Mouse (Mus musculus) cerebellum, adult 2 months (tissue): ENCODE data around the gene Clec2l. TPM values are rescaled to one million over a fixed set of nuclear protein-coding genes. Genes with fewer than 3 reads are reported as not detected.

Source experiments
- DNase-seq, 2 experiments: peaks; one replicate each; pipeline ENCODE4 v3.0.0; 2021
- H3K27ac ChIP-seq: fragments of 200-500 bp; 2 replicates; pipeline ENCODE4 v1.5.1; 2012; ENCODE audit warnings: low read length, control low read depth, inconsistent platforms; ENCODE audit not compliant: insufficient read depth
- H3K27me3 ChIP-seq: fragments of 200-500 bp; 2 replicates; pipeline ENCODE4 v1.6.1; 2012; ENCODE audit warnings: inconsistent platforms, mild to moderate bottlenecking, low read length, moderate library complexity; ENCODE audit not compliant: control insufficient read depth, insufficient read depth
- H3K4me1 ChIP-seq: fragments of 200-500 bp; 2 replicates; pipeline ENCODE4 v1.6.1; 2011; ENCODE audit warnings: low read length; ENCODE audit not compliant: control insufficient read depth, insufficient read depth
- H3K4me3 ChIP-seq: fragments of 200-500 bp; replicated peaks from 2 replicates; pipeline ENCODE3; 2011; ENCODE audit warnings: mild to moderate bottlenecking, low read depth, low read length, control low read depth; ENCODE audit not compliant: insufficient read depth
- CTCF ChIP-seq: fragments of 200-500 bp; IDR thresholded peaks from 2 replicates; pipeline ENCODE4 v1.5.1; 2011; ENCODE audit warnings: low read depth, mild to moderate bottlenecking, control low read depth, low read length, moderate library complexity, borderline replicate concordance; ENCODE audit not compliant: insufficient read depth
- POLR2A ChIP-seq: fragments of 200-500 bp; IDR thresholded peaks from 2 replicates; pipeline ENCODE4 v1.6.1; 2011; ENCODE audit warnings: low read length, control low read depth, borderline replicate concordance; ENCODE audit not compliant: insufficient read depth
- WGBS: fragments of 180-500 bp; shearing (Covaris S2); methylation state at CpG from one replicate; pipeline ENCODE4 v1.1.7; 2018; 5-methylcytosine and 5-hydroxymethylcytosine counted together
- polyA plus RNA-seq: library from polyadenylated mRNA; depleted of rRNA; stranded (reverse); fragments of >200 nt; gene quantifications from 2 replicates; pipeline ENCODE4 v1.2.3, GENCODE M21; 2012

The Clec2l gene
- polyA plus RNA-seq, 1 experiment = 226 TPM

DNA sequence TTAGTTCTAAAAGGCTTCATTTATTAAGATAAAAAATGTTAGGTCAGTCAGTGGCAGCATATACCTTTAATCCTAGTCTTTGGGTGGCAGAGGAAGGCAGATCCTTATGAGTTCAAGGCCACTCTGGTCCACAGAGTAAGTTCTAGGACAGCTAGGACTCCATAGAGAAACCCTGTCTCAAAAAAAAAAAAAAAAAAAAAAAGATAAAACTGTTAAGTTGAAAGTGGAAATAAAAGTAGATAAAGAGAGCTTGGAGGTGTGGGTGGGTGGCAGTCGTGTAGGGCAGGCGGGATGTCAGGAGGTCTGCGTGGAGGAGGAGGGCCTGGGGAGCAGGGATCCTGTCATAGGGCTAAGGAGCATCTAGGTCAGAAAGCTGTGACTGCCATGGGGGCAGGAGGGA is 9.1 kb downstream of the Clec2l start:
- Histone ChIP-seq H3K27ac (no peak overlapping the region), H3K4me3 (no peak overlapping the region), H3K27me3 (no peaks in the 10 kb centered on the region), H3K4me1 (peaks cover 3% of the 10 kb centered on the region)
- TF ChIP-seq CTCF = no peak
- TF ChIP-seq POLR2A = no peak
- WGBS = 91% methylated on average over 3 of the region's 3 CpGs
- DNase-seq = no peak

- 89% methylated on average over 6 of the region's 6 CpGs for WGBS
- no peak for TF ChIP-seq CTCF
- TF ChIP-seq POLR2A = no peak
- no peak for DNase-seq
Observed at GRCm38 (mm10) chr6:38676217-38676616, 13.3 kb downstream of the Clec2l start.

DNA sequence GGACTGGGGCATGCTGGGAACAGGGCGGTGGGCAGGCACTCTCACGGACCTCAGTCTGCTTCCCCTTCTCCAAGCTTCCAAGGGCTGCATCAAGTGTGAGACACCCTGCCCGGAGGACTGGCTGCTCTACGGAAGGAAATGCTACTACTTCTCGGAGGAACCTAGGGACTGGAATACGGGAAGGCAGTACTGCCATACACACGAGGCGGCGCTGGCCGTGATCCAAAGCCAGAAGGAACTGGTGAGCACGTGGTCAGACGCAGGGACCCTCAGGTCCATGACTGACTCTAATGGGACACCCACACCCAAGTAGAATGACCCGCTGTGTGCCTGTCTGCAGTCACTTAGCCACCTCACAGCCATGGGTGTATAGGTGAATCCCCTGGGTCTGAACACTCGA is 13.9 kb downstream of the Clec2l start:
- 64% methylated on average over 14 of the region's 14 CpGs for WGBS
- Histone ChIP-seq H3K27me3 (no peaks in the 10 kb centered on the region), H3K27ac (no peak overlapping the region), H3K4me1 (no peaks in the 10 kb centered on the region; the same call in 1 of the 2 replicates), H3K4me3 (no peak overlapping the region)
- no peak for TF ChIP-seq POLR2A
- no peak for DNase-seq

More at GRCm38 (mm10) chr6:38676217-38676616, 13.3 kb downstream of the Clec2l start:
- H3K27ac ChIP-seq = no peak overlapping the region
- no peaks in the 10 kb centered on the region for H3K27me3 ChIP-seq
- H3K4me1 ChIP-seq = peaks cover 3% of the 10 kb centered on the region
- H3K4me3 ChIP-seq = no peak overlapping the region

DNA sequence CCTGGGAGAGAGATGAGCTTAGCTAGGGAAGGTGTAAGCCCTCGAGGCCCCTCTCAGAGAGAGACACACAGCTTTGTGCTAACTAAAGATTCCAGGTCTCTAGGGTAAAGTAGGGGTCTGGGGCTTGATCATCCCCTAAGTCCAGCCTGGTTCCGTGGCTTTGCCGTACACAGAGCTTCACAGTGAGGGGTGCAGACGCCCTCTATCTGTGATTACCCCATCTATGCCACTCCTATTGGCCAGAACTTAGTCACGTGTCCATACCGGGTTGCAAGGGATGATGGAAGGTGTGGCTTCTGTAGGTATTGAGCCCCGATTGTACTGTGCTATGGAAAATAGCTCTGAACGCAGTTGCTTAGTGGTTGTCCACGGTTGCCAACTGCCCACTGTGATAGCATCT is 14.8 kb downstream of the Clec2l start:
- WGBS = 75% methylated on average over 9 of the region's 9 CpGs
- no peak for TF ChIP-seq POLR2A
- no peak for TF ChIP-seq CTCF
- H3K4me1 ChIP-seq = no peaks in the 10 kb centered on the region; the same call in 1 of the 2 replicates

DNA sequence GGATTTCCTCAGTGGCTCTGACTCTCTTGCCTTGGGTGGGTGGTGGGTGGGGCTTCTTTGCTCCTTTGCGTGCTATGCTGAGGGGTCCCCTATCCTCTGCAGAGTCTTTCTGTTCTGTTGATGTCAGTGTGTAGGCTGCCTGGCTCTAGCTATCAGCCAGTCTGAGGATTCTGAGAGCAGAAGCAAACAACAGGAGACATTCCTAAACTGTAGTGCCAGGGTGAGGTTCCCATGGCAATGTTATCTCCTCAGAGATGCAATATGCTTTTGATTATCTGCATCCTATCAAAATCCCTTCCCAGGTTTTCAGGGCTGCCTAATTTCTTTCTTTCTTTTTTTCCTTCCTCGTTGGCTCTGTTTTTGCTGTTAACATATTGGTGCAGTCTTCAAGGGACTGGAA is 19.7 kb downstream of the Clec2l start:
- Histone ChIP-seq H3K4me3 (no peak overlapping the region), H3K27ac (no peak overlapping the region), H3K27me3 (no peaks in the 10 kb centered on the region), H3K4me1 (no peaks in the 10 kb centered on the region)
- TF ChIP-seq POLR2A = no peak
- no peak for TF ChIP-seq CTCF
- no peak for DNase-seq
- WGBS = 67% methylated on average over 2 of the region's 2 CpGs

More for the DNA sequence above, 14.8 kb downstream of the Clec2l start:
- no peak overlapping the region for H3K27ac ChIP-seq
- H3K27me3 ChIP-seq = no peaks in the 10 kb centered on the region
- H3K4me3 ChIP-seq = no peak overlapping the region
- DNase-seq = no peak

- Histone ChIP-seq H3K27ac (no peak overlapping the region), H3K27me3 (no peaks in the 10 kb centered on the region), H3K4me1 (no peaks in the 10 kb centered on the region), H3K4me3 (no peak overlapping the region)
- 32% methylated on average over 11 of the region's 11 CpGs for WGBS
- TF ChIP-seq CTCF (peak; percentile 66), POLR2A (no peak)
- peak; percentile 45 to 62 for DNase-seq
Observed at GRCm38 (mm10) chr6:38687216-38687615, 24.3 kb downstream of the Clec2l start.

DNA sequence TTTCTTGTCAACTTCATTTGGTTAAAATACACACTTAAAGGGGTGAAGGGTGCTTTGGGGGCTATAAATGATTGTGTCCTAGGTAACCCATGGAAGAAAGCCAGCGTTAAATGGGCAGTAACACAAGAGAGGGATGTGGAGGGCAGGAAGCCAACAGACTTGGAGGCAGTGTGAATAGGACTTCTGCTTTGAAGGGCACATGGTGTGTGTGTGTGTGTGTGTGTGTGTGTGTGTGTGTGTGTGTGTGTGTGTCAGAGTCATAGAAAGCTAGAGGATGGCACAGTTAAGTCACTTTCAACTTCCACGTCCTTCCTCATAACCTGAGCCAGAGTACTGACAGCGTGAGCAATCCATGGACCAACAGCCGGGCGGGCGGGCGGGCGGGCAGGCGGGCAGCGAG is 26.0 kb downstream of the Clec2l start:
- WGBS = 47% methylated on average over 10 of the region's 10 CpGs
- no peak overlapping the region for H3K4me3 ChIP-seq
- no peaks in the 10 kb centered on the region for H3K27me3 ChIP-seq
- H3K27ac ChIP-seq = no peak overlapping the region
- DNase-seq = no peak
- H3K4me1 ChIP-seq = no peaks in the 10 kb centered on the region
- TF ChIP-seq CTCF = no peak
- no peak for TF ChIP-seq POLR2A

GRCm38 (mm10) chr6:38690615-38691014 is 27.7 kb downstream of the Clec2l start:
- Histone ChIP-seq H3K27me3 (no peaks in the 10 kb centered on the region), H3K27ac (no peak overlapping the region), H3K4me1 (no peaks in the 10 kb centered on the region), H3K4me3 (no peak overlapping the region)
- TF ChIP-seq POLR2A (no peak), CTCF (no peak)
- no peak for DNase-seq
- WGBS = 78% methylated on average over 4 of the region's 4 CpGs
